Mouse (Mus musculus) kidney, embryonic 16.5 days (tissue): ENCODE results near the gene Fermt3. TPM values are rescaled to one million over a fixed set of nuclear protein-coding genes. Genes with fewer than 3 reads are reported as not detected.
A peak's percentile ranks its signal among the peaks of the same experiment; 100 is the strongest.

Experiments
- ATAC-seq: fragments of 200-750 bp; cut with Nextera tagmentation; 2 replicates; pipeline ENCODE4 v1.8.0; 2017; ENCODE audit warnings: moderate TSS enrichment; ENCODE audit not compliant: low FRiP score, low TSS enrichment
- H3K27ac ChIP-seq: fragments of 300-500 bp; sonication (generic); 2 replicates; pipeline ENCODE4 v1.5.1; 2014; ENCODE audit warnings: low read length
- H3K27me3 ChIP-seq: fragments of 300-500 bp; sonication (generic); 2 replicates; pipeline ENCODE4 v1.6.1; 2014; ENCODE audit warnings: low read length, control low read depth, mixed read lengths; ENCODE audit not compliant: insufficient read depth
- H3K36me3 ChIP-seq: fragments of 300-500 bp; sonication (generic); 2 replicates; pipeline ENCODE4 v1.6.1; 2014; ENCODE audit warnings: low read length, control low read depth, mixed read lengths; ENCODE audit not compliant: insufficient read depth
- H3K4me1 ChIP-seq: fragments of 300-500 bp; sonication (generic); 2 replicates; pipeline ENCODE4 v1.6.1; 2014; ENCODE audit warnings: low read length, control low read depth, mixed read lengths; ENCODE audit not compliant: insufficient read depth
- H3K4me2 ChIP-seq: fragments of 300-500 bp; sonication (generic); replicated peaks from 2 replicates; pipeline ENCODE4 v1.6.1; 2014; ENCODE audit warnings: low read depth, low read length
- H3K4me3 ChIP-seq: fragments of 300-500 bp; sonication (generic); 2 replicates; pipeline ENCODE4 v1.5.1; 2014; ENCODE audit warnings: mild to moderate bottlenecking, low read length
- H3K9ac ChIP-seq: fragments of 300-500 bp; sonication (generic); replicated peaks from 2 replicates; pipeline ENCODE4 v1.6.1; 2014; ENCODE audit warnings: low read length
- H3K9me3 ChIP-seq: fragments of 300-500 bp; sonication (generic); 2 replicates; pipeline ENCODE4 v1.6.1; 2016; ENCODE audit warnings: low read length, control low read depth
- WGBS: fragments of 180-500 bp; shearing (Covaris S2); extraction: QIAGEN DNeasy Blood & Tissue Kit; methylation state at CpG from one replicate; pipeline ENCODE4 v1.1.7; 2014; 5-methylcytosine and 5-hydroxymethylcytosine counted together
- polyA plus RNA-seq: library from polyadenylated mRNA; unstranded; fragments of >200 nt; fragmentation: Nextera tagmentation; extraction: Ambion mirVana; gene quantifications from 2 replicates; pipeline ENCODE4 v1.2.1, GENCODE M21; 2015

Gene Fermt3
- polyA plus RNA-seq, 1 experiment from 2014 or later, result 5.7 TPM

DNA sequence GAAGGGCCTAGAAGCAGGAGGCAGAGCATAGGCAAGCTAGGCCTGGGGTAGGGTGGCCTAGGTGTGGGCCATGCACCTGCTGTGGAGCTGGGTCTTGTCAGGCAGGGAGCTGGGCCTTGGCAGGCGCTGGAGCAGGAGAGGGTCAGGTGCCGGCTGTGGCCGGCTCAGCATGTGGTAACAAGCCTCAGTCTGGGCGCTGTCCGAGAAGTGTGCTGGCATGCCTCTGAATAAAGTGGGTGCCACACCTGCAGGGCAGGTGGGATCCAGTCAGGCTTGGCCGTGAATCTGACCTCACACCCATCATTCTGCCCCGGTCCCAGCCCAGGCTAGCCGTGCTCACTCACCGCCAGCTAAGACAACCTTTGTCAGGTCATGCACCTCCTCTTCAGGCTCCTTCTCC, 5.3 kb downstream of the Fermt3 start:
- Histone ChIP-seq H3K27ac (no peak overlapping the region), H3K4me1 (no peaks in the 10 kb centered on the region), H3K9me3 (no peaks in the 10 kb centered on the region), H3K4me3 (no peak overlapping the region), H3K27me3 (no peaks in the 10 kb centered on the region), H3K9ac (no peak overlapping the region), H3K36me3 (no peaks in the 10 kb centered on the region), H3K4me2 (no peak overlapping the region)
- ATAC-seq, result no peak
- 83% methylated on average over 9 of the region's 9 CpGs for WGBS

DNA sequence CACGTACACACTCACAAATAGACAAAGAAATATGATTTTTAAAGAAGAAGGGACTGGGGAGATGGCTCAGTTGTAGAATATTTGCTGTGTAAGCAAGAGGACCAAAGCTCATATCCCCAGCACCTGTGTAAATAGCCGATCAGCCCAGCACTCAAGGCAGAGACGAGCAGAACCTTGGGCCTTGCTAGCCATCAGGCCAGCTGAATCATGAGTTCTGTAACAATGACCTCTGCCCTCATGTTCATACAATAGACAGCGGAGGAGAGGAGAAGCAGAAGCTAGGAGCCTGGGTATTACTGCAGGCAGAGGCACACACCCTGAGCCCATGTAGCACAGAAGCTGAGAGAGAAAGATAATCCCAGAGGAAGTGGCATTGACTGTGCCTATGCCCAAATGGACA, 6.8 kb downstream of the Fermt3 start:
- Histone ChIP-seq H3K27ac (no peak overlapping the region), H3K4me1 (no peaks in the 10 kb centered on the region), H3K36me3 (no peaks in the 10 kb centered on the region), H3K4me2 (no peak overlapping the region), H3K27me3 (no peaks in the 10 kb centered on the region), H3K9ac (no peak overlapping the region), H3K4me3 (no peak overlapping the region), H3K9me3 (no peaks in the 10 kb centered on the region)
- WGBS, result 71% methylated on average over 4 of the region's 4 CpGs
- ATAC-seq, result no peak

DNA sequence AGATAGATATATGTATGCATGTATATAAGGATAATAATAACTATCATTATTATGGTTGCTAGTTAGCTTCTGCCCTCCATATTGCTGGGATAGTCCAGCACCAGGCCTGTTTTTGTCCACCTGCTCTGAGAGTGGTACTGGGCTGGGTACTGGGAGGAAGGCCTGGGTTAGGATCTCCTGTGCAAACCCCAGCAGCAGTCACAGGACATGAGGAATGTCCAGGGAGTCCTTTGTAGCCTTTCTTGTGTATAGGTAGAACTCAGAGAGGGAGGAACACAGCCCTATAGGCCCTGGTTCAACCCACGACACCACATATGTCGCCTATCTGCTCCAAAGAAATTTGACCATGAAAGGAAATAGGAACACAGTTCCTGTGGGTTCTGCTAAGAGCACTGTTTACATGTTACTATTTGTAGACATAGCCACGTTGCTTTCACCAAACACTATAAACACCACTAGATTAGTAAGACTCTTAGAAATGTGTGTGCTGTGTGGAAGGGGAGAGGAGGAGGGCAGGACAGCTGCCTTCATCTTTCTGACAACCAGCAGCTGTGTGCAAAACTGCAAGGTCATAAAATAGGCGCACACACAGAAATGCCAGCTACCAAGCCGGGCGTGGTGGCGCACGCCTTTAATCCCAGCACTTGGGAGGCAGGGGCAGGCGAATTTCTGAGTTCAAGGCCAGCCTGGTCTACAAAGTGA, 12.2 kb downstream of the Fermt3 start:
- H3K27ac ChIP-seq, result 0 out of 2 replicates have a peak overlapping the region, but pooled peaks have one; percentile 14
- WGBS, result 82% methylated on average over 9 of the region's 9 CpGs
- no peaks in the 10 kb centered on the region for H3K36me3 ChIP-seq
- no peaks in the 10 kb centered on the region for H3K9me3 ChIP-seq
- H3K9ac ChIP-seq, result no peak overlapping the region
- no peaks in the 10 kb centered on the region for H3K27me3 ChIP-seq
- H3K4me2 ChIP-seq, result no peak overlapping the region
- H3K4me3 ChIP-seq, result no peak overlapping the region
- ATAC-seq, result no peak
- no peaks in the 10 kb centered on the region for H3K4me1 ChIP-seq

DNA sequence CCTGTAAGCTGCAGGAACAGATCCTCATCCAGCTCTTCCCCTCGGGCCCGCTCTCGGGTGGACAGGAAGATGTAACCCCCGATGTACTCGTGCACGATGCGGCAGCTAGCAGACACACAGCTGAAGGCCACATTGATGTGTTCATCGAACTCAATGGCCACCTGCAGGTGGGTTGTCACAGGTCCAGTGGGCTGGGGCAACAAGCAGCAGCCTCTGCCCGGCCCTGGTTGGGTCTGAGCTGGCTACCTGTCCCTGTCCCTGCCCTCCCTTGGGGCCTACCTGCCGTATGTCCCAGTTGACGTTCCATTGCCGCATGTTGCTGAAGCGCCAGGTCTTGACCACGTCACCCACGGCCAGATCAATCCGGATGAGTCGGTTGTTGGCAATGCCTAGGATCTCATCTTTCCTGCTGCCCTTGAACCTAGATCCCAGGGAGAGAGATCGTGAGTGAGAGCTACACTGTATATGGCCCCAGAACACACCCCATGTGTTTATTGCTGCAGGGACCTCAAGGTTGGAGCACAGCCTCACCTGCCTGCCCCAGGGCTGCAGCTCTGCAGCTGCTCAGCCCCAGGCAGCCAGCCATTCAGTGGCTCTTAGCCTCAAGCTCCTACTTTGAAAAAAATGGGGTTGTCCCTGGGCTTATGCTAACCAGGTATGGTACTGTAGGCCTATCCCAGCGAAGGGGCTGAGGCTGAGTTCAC, 19.8 kb downstream of the Fermt3 start:
- Histone ChIP-seq H3K36me3 (peaks cover 17% of the 10 kb centered on the region), H3K27me3 (no peaks in the 10 kb centered on the region), H3K4me2 (no peak overlapping the region), H3K9ac (no peak overlapping the region), H3K27ac (no peak overlapping the region), H3K4me1 (peaks cover 19% of the 10 kb centered on the region), H3K4me3 (no peak overlapping the region), H3K9me3 (no peaks in the 10 kb centered on the region)
- no peak for ATAC-seq
- WGBS, result 94% methylated on average over 19 of the region's 19 CpGs

DNA sequence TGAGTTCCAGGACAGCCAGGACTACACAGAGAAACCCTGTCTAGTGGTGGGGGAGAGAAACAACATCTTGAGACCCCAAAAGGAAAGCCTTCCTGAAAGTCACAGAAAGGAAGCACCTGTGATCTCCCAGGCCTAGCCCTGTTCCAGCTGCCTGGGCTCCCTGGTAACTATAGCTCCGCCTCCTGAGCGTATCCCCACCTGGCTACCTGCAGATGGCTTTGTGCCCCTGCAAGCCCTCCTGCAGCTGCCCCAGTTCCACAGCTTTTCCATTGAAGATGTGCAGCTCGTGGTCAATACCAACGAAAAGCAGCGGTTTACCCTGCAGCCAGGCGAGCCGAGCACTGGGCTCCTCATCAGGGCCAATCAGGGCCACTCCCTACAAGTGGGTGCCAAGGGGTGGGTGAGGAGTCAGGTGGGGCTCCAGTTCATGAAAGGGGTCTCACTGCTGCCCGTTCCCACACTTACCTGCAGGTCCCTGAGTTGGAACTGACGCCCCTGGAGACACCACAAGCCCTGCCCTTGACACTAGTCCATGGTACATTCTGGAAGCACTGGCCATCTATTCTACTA, 21.5 kb downstream of the Fermt3 start:
- ATAC-seq, result no peak
- WGBS, result 81% methylated on average over 9 of the region's 9 CpGs
- no peak overlapping the region for H3K4me3 ChIP-seq
- H3K9ac ChIP-seq, result no peak overlapping the region
- H3K27ac ChIP-seq, result no peak overlapping the region
- peaks cover 28% of the 10 kb centered on the region for H3K4me1 ChIP-seq
- no peaks in the 10 kb centered on the region for H3K27me3 ChIP-seq
- H3K4me2 ChIP-seq, result no peak overlapping the region
- H3K36me3 ChIP-seq, result peaks cover 17% of the 10 kb centered on the region
- no peaks in the 10 kb centered on the region for H3K9me3 ChIP-seq

DNA sequence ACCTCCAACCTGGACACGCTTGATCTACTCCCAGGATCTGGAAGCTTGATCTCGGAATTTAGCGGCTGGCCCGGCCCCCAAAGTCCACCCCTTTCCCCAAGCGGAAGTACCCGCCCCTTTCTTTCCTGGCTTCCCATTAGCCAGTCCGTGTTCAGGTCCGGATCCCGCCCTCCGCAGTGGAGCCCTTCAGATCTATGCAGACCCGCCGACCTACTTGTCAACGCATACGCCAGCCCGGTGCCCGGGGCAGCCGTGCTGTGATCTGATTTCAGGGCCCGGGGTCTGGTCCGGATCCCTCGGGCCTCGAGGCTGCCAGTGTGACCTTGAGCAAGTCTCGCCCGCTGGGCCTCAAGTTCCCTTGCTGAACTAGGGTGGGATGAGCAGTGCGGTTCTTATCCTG, 23.3 kb downstream of the Fermt3 start, which contains the start of the genes Nudt22 and Trpt1:
Gene Nudt22, minus strand, starts transcription at position 112 of the 400 bp plus-strand sequence.
Gene Trpt1, plus strand, starts transcription at position 126 of the 400 bp plus-strand sequence.
- Histone ChIP-seq H3K4me1 (peaks cover 35% of the 10 kb centered on the region), H3K27me3 (no peaks in the 10 kb centered on the region), H3K4me3 (peak within 1 kb of the TSS; percentile 67), H3K9ac (peak within 1 kb of the TSS; percentile 86), H3K27ac (peak within 1 kb of the TSS; percentile 77), H3K4me2 (peak within 1 kb of the TSS; percentile 90), H3K36me3 (peaks cover 17% of the 10 kb centered on the region), H3K9me3 (no peaks in the 10 kb centered on the region)
- under 1% methylated on average over 23 of the region's 24 CpGs for WGBS
- peak; percentile 83 for ATAC-seq

DNA sequence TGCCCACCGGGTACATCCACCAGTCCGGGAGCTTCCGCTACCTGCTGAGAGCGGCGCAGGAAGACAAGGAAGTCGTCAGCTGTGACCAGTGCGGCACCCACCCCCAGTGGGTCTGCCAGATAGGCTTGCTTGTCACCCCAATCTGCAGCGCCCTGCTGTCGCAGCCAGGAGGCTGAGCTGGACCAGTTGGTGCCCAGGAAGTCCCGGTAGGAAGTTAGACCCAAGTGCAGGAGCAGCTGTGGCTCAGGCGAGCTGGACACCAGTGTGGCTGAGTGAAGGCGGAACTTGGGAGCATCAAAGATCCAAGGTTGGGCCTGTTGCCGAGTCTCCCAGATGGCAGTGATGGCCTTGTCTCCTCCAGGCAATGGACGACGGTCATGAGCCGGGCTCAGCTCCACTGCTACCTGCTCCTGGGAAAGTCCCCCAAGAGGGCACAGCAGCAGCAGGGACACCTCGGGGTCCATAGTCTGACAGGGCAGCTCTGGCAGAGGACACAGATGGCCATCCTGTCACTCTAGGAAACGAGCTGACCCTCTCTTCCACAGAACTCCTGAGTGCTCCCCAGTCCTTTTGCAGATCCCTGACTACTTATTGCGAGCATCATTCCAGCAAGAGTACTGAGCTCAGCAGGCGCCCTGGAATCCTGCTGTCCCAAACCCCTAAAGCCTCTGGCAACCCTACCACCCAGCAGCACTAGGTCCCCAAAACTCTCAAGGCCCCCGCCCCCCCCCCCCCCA, 23.8 kb downstream of the Fermt3 start:
- no peak for ATAC-seq
- H3K27ac ChIP-seq, result peak overlapping the region; percentile 35

DNA sequence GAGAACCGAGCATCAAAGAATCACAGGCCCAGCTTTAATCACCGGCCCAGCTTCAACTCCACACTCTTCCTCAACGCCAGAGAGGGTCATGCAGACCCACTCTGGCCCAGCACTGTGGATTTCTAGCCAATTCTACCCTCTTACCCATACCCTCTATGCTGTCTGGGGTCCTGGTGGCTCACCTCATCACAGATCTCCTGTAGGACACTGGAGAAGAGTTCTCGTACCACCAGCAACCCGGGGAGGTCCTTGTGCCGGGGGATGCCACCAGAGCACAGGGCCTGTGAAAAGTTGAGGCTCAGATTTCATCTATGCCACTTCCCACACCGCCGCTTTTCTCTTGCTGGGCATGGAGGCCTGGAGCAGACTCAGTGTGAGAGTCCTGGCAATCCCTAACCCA, 24.8 kb downstream of the Fermt3 start:
- H3K4me3 ChIP-seq, result 0 out of 2 replicates have a peak overlapping the region, but pooled peaks have one; percentile 67
- peaks cover 35% of the 10 kb centered on the region for H3K4me1 ChIP-seq

More for the DNA sequence above, 23.8 kb downstream of the Fermt3 start:
- H3K9ac ChIP-seq, result peak overlapping the region; percentile 86
- H3K4me3 ChIP-seq, result peak overlapping the region; percentile 67
- H3K27me3 ChIP-seq, result no peaks in the 10 kb centered on the region
- peaks cover 35% of the 10 kb centered on the region for H3K4me1 ChIP-seq
- H3K36me3 ChIP-seq, result peaks cover 16% of the 10 kb centered on the region
- 45% methylated on average over 21 of the region's 21 CpGs for WGBS
- H3K4me2 ChIP-seq, result peak overlapping the region; percentile 90
- H3K9me3 ChIP-seq, result no peaks in the 10 kb centered on the region

DNA sequence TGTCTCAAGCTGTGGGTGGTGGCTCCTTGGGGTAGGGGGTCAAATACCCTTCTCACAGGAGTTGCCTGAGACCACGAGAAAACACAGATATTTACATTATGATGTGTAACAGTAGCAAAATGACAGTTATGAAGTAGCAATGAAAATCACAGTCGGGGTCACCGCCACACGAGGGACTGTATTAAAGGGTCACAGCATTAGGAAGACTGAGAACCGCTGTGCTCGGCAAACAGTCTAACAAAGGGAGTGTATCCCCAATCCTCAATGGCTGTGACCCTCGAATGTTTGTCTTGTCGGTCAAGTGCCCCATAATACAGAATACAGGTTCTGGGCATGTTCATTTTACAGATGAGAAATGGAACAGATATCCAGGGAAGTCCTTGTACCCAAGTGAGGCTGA, 25.3 kb downstream of the Fermt3 start:
- H3K4me2 ChIP-seq, result no peak overlapping the region
- H3K4me1 ChIP-seq, result peaks cover 35% of the 10 kb centered on the region
- no peak overlapping the region for H3K4me3 ChIP-seq
- WGBS, result 85% methylated on average over 8 of the region's 8 CpGs
- H3K27ac ChIP-seq, result no peak overlapping the region
- no peak overlapping the region for H3K9ac ChIP-seq
- H3K27me3 ChIP-seq, result no peaks in the 10 kb centered on the region
- peaks cover 6% of the 10 kb centered on the region for H3K36me3 ChIP-seq
- ATAC-seq, result no peak
- H3K9me3 ChIP-seq, result no peaks in the 10 kb centered on the region

More for the DNA sequence above, 24.8 kb downstream of the Fermt3 start:
- H3K9ac ChIP-seq, result peak overlapping the region; percentile 46
- H3K4me2 ChIP-seq, result peak overlapping the region; percentile 90
- ATAC-seq, result no peak
- no peaks in the 10 kb centered on the region for H3K27me3 ChIP-seq
- H3K9me3 ChIP-seq, result no peaks in the 10 kb centered on the region
- WGBS, result 69% methylated on average over 8 of the region's 8 CpGs
- H3K27ac ChIP-seq, result peak overlapping the region; percentile 7; the same call in 1 of the 2 replicates
- peaks cover 7% of the 10 kb centered on the region for H3K36me3 ChIP-seq
